Mouse (Mus musculus) adrenal gland, adult 10 weeks (tissue): ENCODE data around the gene Gm10775. TPM values are rescaled to one million over a fixed set of nuclear protein-coding genes. Genes with fewer than 3 reads are reported as not detected.

ENCODE experiments used
- polyA plus RNA-seq: library from polyadenylated mRNA; stranded (reverse); fragments of 350-450 nt; fragmentation: Illumina TruSeq; extraction: RNeasy Lipid Tissue Mini Kit (QIAGEN cat#74804); gene quantifications from one replicate; pipeline ENCODE4 v1.2.3, GENCODE M21; 2014; ENCODE audit warnings: low read depth, low replicate concordance

The Gm10775 gene
- not detected for polyA plus RNA-seq

GRCm38 (mm10) chr13:65259239-65259638, at the start of gene Gm10775:
Gene Gm10775, plus strand, starts transcription at chr13:65259539.

GRCm38 (mm10) chr13:65278383-65279341, 19.3 kb downstream of the Gm10775 start, which contains the start of gene Zfp369:
Gene Zfp369, plus strand, starts transcription at chr13:65278814.

Other genes with a start within 250 kb of the Gm10775 start
- gene Spata31d1c, start 226.5 kb upstream of the Gm10775 start, polyA plus RNA-seq: not detected
- not detected for gene Prss47, start 206.8 kb upstream of the Gm10775 start, polyA plus RNA-seq
- gene Mfsd14b, start 146.6 kb upstream of the Gm10775 start, polyA plus RNA-seq: 113 TPM
- not detected for gene Olfr465-ps1, start 121.5 kb upstream of the Gm10775 start, polyA plus RNA-seq
- gene Olfr466, start 109.3 kb upstream of the Gm10775 start, polyA plus RNA-seq: not detected
- 0.23 TPM for gene Nlrp4f, start 53.6 kb upstream of the Gm10775 start, polyA plus RNA-seq
- gene Zfp369, start 19.3 kb downstream of the Gm10775 start, polyA plus RNA-seq: 34.9 TPM